Mouse (Mus musculus) heart, postnatal 0 days (tissue): ENCODE measurements at regions not wholly inside any gene's neighbourhood (a gene's known extent, or its start where the extent isn't known, plus 50 kb on each side); places are given as distances from the start of the nearest gene placed in this dataset.

Experiments
- CTCF ChIP-seq: IDR thresholded peaks from 2 replicates; pipeline ENCODE4 v1.5.1; 2016; ENCODE audit warnings: antibody characterized with exemption, control low read depth, low read depth
- EP300 ChIP-seq: IDR thresholded peaks from 2 replicates; pipeline ENCODE4 v1.6.1; 2016; ENCODE audit warnings: antibody characterized with exemption, low read depth

DNA sequence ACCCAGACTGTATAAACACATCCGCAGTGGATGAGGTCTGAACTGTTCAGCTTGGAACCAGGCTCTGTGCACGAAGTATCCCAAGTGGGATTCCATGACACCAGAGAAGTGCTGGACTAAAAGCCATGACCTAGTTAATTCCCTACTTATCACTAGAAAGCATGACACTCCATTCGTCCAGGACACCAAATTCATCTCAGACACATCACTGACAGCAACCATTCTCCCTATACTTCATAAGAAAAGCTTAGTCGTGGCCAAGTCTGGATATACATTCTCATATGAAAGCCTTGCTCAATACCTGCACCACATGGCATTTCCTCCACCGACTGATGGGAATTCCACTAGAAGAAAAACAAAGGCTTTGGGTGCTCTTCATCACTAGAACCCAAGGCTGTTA lies 229.0 kb downstream of the Sorl1 start:
- TF ChIP-seq EP300: no peak
- no peak for TF ChIP-seq CTCF
